Mouse (Mus musculus) forebrain, embryonic 14.5 days (tissue): ENCODE data around the gene Pef1. TPM values are rescaled to one million over a fixed set of nuclear protein-coding genes. Genes with fewer than 3 reads are reported as not detected.
A peak's percentile ranks its signal among the peaks of the same experiment; 100 is the strongest.

ENCODE experiments used
- ATAC-seq: fragments of 200-750 bp; cut with Nextera tagmentation; 2 replicates; pipeline ENCODE4 v1.8.0; 2017; ENCODE audit warnings: mild to moderate bottlenecking, moderate library complexity
- DNase-seq: peaks from one replicate; pipeline ENCODE4 v3.0.0-alpha.2; 2015; ENCODE audit warnings: low spot score
- H3K27ac ChIP-seq: fragments of 300-500 bp; sonication (generic); 2 replicates; pipeline ENCODE4 v1.5.1; 2014; ENCODE audit warnings: low read depth, mild to moderate bottlenecking, control low read depth, low read length, moderate library complexity
- H3K27me3 ChIP-seq: fragments of 300-500 bp; sonication (generic); replicated peaks from 2 replicates; pipeline ENCODE4 v1.6.1; 2014; ENCODE audit warnings: low read length, control low read depth, mixed read lengths; ENCODE audit not compliant: control insufficient read depth, insufficient read depth
- H3K36me3 ChIP-seq: fragments of 300-500 bp; sonication (generic); 2 replicates; pipeline ENCODE4 v1.6.1; 2014; ENCODE audit warnings: low read length, control low read depth; ENCODE audit not compliant: control insufficient read depth, insufficient read depth
- H3K4me1 ChIP-seq: fragments of 300-500 bp; sonication (generic); 2 replicates; pipeline ENCODE4 v1.6.1; 2014; ENCODE audit warnings: antibody characterized with exemption, low read length, control low read depth; ENCODE audit not compliant: control insufficient read depth, insufficient read depth
- H3K4me2 ChIP-seq: fragments of 300-500 bp; sonication (generic); 2 replicates; pipeline ENCODE4 v1.6.1; 2014; ENCODE audit warnings: mild to moderate bottlenecking, control low read depth, low read length
- H3K4me3 ChIP-seq: fragments of 300-500 bp; sonication (generic); 2 replicates; pipeline ENCODE4 v1.5.1; 2014; ENCODE audit warnings: low read depth, low read length, control low read depth
- H3K9ac ChIP-seq: fragments of 300-500 bp; sonication (generic); 2 replicates; pipeline ENCODE4 v1.6.1; 2014; ENCODE audit warnings: mild to moderate bottlenecking, low read length, control low read depth, moderate library complexity
- H3K9me3 ChIP-seq: fragments of 300-500 bp; sonication (generic); replicated peaks from 2 replicates; pipeline ENCODE4 v1.6.1; 2016; ENCODE audit warnings: low read length, control low read depth, mixed read lengths; ENCODE audit not compliant: control insufficient read depth
- WGBS: fragments of 180-500 bp; shearing (Covaris S2); extraction: QIAGEN DNeasy Blood & Tissue Kit; methylation state at CpG from one replicate; pipeline ENCODE4 v1.1.7; 2014; 5-methylcytosine and 5-hydroxymethylcytosine counted together
- polyA plus RNA-seq: library from polyadenylated mRNA; unstranded; fragments of >200 nt; fragmentation: Nextera tagmentation; extraction: Ambion mirVana; gene quantifications from 2 replicates; pipeline ENCODE4 v1.2.1, GENCODE M21; 2014

Pef1 gene
- polyA plus RNA-seq, 1 experiment from 2014 or later, result 91.9 TPM

- H3K4me3 ChIP-seq, result no peak overlapping the region
- H3K36me3 ChIP-seq, result no peaks in the 10 kb centered on the region
- no peak overlapping the region for H3K4me2 ChIP-seq
- DNase-seq (no peak), ATAC-seq (no peak)
- peak overlapping the region; percentile 39; the same call in 1 of the 2 replicates for H3K27ac ChIP-seq
- H3K9ac ChIP-seq, result no peak overlapping the region
- WGBS, result 46% methylated on average over 9 of the region's 9 CpGs
- H3K4me1 ChIP-seq, result peaks cover 28% of the 10 kb centered on the region
- no peaks in the 10 kb centered on the region for H3K27me3 ChIP-seq
- H3K9me3 ChIP-seq, result no peaks in the 10 kb centered on the region
Measured at GRCm38 (mm10) chr4:130082211-130082610, 20.1 kb upstream of the Pef1 start.

- H3K9ac ChIP-seq, result no peak overlapping the region
- DNase-seq, result no peak
- H3K4me1 ChIP-seq, result peaks cover 18% of the 10 kb centered on the region
- H3K4me2 ChIP-seq, result no peak overlapping the region
- H3K36me3 ChIP-seq, result no peaks in the 10 kb centered on the region
- H3K27me3 ChIP-seq, result peaks cover 6% of the 10 kb centered on the region; the same call in 1 of the 2 replicates
- 50% methylated on average over 7 of the region's 7 CpGs for WGBS
- ATAC-seq, result no peak
- H3K4me3 ChIP-seq, result no peak overlapping the region
- H3K27ac ChIP-seq, result no peak overlapping the region
- H3K9me3 ChIP-seq, result no peaks in the 10 kb centered on the region
Measured at GRCm38 (mm10) chr4:130084331-130084945, 17.9 kb upstream of the Pef1 start.

DNA sequence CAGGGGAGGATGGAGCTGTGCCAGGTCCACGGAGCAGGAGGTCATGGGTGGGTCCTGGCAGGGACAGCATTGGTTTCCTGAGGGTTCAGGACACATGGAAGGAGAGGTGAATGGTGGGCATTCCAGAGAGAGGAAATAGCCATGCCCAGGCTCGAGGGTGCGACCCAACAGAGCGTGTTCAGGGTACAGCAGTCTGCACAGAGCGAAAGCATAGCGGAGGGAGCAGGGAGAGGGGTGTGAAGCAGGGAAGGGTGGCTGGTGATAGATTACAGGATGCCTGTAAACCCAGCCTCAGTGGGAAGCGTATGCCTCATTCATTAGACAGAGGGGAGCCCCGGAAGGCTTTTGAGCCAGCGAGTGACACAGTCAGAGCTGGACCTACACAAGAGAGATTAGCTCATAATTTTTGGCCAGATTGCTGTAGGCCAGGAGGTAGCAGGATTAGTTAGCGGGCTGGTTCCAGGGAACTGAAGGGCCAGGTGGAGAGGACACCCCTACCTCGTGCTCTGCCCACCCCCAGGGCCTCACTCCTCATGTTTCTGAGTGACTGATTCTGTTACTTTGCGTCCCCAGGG is 17.0 kb upstream of the Pef1 start:
- WGBS, result 61% methylated on average over 12 of the region's 12 CpGs
- ATAC-seq (no peak), DNase-seq (no peak)
- no peak overlapping the region for H3K4me2 ChIP-seq
- peaks cover 6% of the 10 kb centered on the region; the same call in 1 of the 2 replicates for H3K27me3 ChIP-seq
- H3K27ac ChIP-seq, result no peak overlapping the region
- no peaks in the 10 kb centered on the region for H3K36me3 ChIP-seq
- H3K9ac ChIP-seq, result no peak overlapping the region
- no peak overlapping the region for H3K4me3 ChIP-seq
- peaks cover 15% of the 10 kb centered on the region for H3K4me1 ChIP-seq
- no peaks in the 10 kb centered on the region for H3K9me3 ChIP-seq

DNA sequence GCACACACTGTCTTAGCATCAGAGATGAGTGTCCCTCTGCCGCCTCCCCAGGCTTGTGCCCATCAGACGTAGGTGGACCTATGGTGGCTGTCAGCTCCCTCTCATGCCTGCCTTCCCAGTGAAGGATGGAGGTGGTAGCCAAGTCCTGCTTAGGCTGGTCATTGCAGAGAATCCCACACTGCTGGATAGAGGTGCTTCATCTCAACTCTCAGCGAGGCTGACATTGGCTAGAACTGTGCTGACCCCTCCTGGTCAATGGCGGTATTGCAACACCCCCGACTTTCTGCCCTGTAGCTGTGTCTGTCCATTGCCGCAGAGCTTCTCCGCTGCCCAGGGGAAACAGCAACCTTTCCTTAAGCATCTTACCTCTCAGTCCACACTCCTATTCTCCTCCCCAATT is 15.1 kb upstream of the Pef1 start:
- 14% methylated on average over 7 of the region's 7 CpGs for WGBS
- Histone ChIP-seq H3K4me1 (peaks cover 1% of the 10 kb centered on the region), H3K9ac (no peak overlapping the region), H3K36me3 (no peaks in the 10 kb centered on the region), H3K9me3 (no peaks in the 10 kb centered on the region), H3K4me3 (no peak overlapping the region), H3K27me3 (peaks cover 6% of the 10 kb centered on the region; the same call in 1 of the 2 replicates), H3K4me2 (no peak overlapping the region), H3K27ac (no peak overlapping the region)
- ATAC-seq (peak; percentile 81), DNase-seq (peak; percentile 90)

GRCm38 (mm10) chr4:130095137-130095536 is 7.2 kb upstream of the Pef1 start:
- Histone ChIP-seq H3K9ac (no peak overlapping the region), H3K27ac (no peak overlapping the region), H3K27me3 (0 out of 2 replicates have a peak, but pooled peaks cover 5% of the 10 kb centered on the region), H3K4me1 (no peaks in the 10 kb centered on the region), H3K4me2 (no peak overlapping the region), H3K4me3 (no peak overlapping the region), H3K9me3 (no peaks in the 10 kb centered on the region), H3K36me3 (no peaks in the 10 kb centered on the region)
- DNase-seq (no peak), ATAC-seq (no peak)
- WGBS, result 44% methylated on average over 3 of the region's 3 CpGs

- ATAC-seq, result no peak
- H3K27me3 ChIP-seq, result 0 out of 2 replicates have a peak, but pooled peaks cover 5% of the 10 kb centered on the region
- 22% methylated on average over 8 of the region's 8 CpGs for WGBS
- DNase-seq, result no peak
- 0 out of 2 replicates have a peak overlapping the region, but pooled peaks have one; percentile 3 for H3K9ac ChIP-seq
- H3K9me3 ChIP-seq, result no peaks in the 10 kb centered on the region
- no peak overlapping the region for H3K4me3 ChIP-seq
- H3K4me1 ChIP-seq, result peaks cover 6% of the 10 kb centered on the region
- no peaks in the 10 kb centered on the region for H3K36me3 ChIP-seq
- no peak overlapping the region for H3K4me2 ChIP-seq
- H3K27ac ChIP-seq, result no peak overlapping the region
Measured at GRCm38 (mm10) chr4:130101183-130101582, 1.2 kb upstream of the Pef1 start.

GRCm38 (mm10) chr4:130103632-130104031 is 1.3 kb downstream of the Pef1 start:
- H3K4me3 ChIP-seq, result no peak overlapping the region
- DNase-seq (no peak), ATAC-seq (no peak)
- 84% methylated on average over 12 of the region's 12 CpGs for WGBS
- no peaks in the 10 kb centered on the region for H3K36me3 ChIP-seq
- H3K9me3 ChIP-seq, result no peaks in the 10 kb centered on the region
- no peak overlapping the region for H3K9ac ChIP-seq
- H3K27ac ChIP-seq, result no peak overlapping the region
- peaks cover 11% of the 10 kb centered on the region for H3K4me1 ChIP-seq
- no peak overlapping the region for H3K4me2 ChIP-seq
- 0 out of 2 replicates have a peak, but pooled peaks cover 5% of the 10 kb centered on the region for H3K27me3 ChIP-seq

DNA sequence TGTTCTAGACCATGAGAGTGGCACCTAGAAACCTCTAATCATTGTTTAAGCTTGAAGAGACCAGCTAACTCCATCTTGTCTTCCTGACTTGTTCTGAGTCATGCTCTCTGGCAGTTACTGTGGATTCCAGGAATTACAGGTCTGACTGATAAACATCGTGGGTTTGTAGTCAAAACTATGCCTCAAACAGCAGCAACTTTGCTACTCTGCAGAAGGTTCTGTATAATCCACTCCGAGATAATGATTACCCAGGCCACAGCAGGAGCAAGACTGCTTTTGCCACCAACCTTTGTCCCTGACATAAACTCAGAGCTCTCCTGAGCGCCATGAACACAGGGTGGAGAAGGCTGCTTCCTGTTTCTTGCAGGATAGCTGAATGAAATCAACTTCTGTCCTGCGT is 2.2 kb downstream of the Pef1 start:
- H3K9me3 ChIP-seq, result no peaks in the 10 kb centered on the region
- ATAC-seq, result no peak
- WGBS, result 87% methylated on average over 4 of the region's 4 CpGs

DNA sequence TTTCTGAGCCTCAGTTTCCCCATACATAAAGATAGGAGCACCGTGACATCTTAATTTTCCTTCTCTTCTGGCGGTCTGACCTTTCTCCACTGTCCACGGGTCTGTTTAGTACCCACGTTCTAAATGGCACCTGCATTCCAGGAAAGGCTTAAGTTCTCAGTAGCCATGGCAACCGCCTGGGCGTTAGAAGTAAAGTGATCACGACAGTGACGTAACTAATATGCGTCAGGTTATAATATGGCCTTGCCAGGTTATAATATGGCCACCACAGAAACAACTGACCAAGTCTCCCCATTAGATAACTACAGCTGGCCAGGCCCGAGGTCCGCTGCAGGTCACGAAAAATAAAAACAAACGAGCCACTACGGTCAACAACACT is 4.7 kb downstream of the Pef1 start:
- DNase-seq, result no peak
- H3K9me3 ChIP-seq, result no peaks in the 10 kb centered on the region
- H3K9ac ChIP-seq, result peak overlapping the region; percentile 66; the same call in 1 of the 2 replicates
- H3K27ac ChIP-seq, result no peak overlapping the region
- 11% methylated on average over 14 of the region's 14 CpGs for WGBS
- no peaks in the 10 kb centered on the region for H3K27me3 ChIP-seq
- H3K36me3 ChIP-seq, result no peaks in the 10 kb centered on the region
- H3K4me3 ChIP-seq, result peak overlapping the region; percentile 55
- peak overlapping the region; percentile 66 for H3K4me2 ChIP-seq
- H3K4me1 ChIP-seq, result peaks cover 5% of the 10 kb centered on the region; the same call in 1 of the 2 replicates
- peak; percentile 75 for ATAC-seq

More for the DNA sequence above, 2.2 kb downstream of the Pef1 start:
- H3K27ac ChIP-seq, result no peak overlapping the region
- no peak overlapping the region for H3K4me2 ChIP-seq
- no peak for DNase-seq
- 0 out of 2 replicates have a peak, but pooled peaks cover 5% of the 10 kb centered on the region for H3K27me3 ChIP-seq
- no peaks in the 10 kb centered on the region for H3K36me3 ChIP-seq
- H3K4me1 ChIP-seq, result peaks cover 11% of the 10 kb centered on the region
- H3K9ac ChIP-seq, result no peak overlapping the region
- H3K4me3 ChIP-seq, result no peak overlapping the region
